Mouse (Mus musculus): ENCODE results near the gene Mast4. TPM values are rescaled to one million over a fixed set of nuclear protein-coding genes. Genes with fewer than 3 reads are reported as not detected.

The Mast4 gene
- polyA plus RNA-seq, 1 experiment from 2014 or later: 10.1 TPM

DNA sequence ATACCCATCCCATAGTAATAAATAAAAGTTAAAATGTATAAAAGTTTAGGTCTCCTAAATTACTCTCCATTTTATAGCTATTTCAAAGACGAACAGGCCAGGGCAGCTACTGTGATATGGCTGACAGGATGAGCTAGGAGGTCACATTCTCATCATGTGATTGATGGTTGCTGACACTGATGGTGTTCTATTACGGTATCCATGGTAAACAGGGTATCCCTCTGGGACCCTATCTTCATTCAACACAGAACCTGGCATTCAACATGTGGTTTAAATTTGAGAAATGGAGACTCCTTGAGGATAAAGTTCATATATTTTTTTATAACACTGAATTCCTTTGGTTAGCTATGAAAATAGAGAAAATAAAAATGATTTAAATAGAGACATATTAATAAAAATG is 471.3 kb downstream of the Mast4 start:
- Histone ChIP-seq H3K4me3 (ENCODE audit: low read depth, low read length) (no peak overlapping the region), H3K27ac (ENCODE audit: low read depth, low read length) (no peak overlapping the region), H3K9me3 (ENCODE audit: control insufficient read depth, low read length) (no peaks in the 10 kb centered on the region), H3K9ac (ENCODE audit: low read depth, low read length) (no peak overlapping the region), H3K4me2 (no peak overlapping the region), H3K36me3 (ENCODE audit: control insufficient read depth, insufficient read depth, low read length) (no peaks in the 10 kb centered on the region), H3K4me1 (replicated peaks; ENCODE audit: control insufficient read depth, insufficient read depth, low read length) (peaks cover 19% of the 10 kb centered on the region), H3K27me3 (replicated peaks; ENCODE audit: control insufficient read depth, insufficient read depth, low read length) (no peaks in the 10 kb centered on the region)
- DNase-seq (ENCODE audit: low spot score) (no peak), ATAC-seq (replicated peaks; ENCODE audit: low FRiP score) (no peak)
- 43% methylated on average over 2 of the region's 2 CpGs for WGBS

DNA sequence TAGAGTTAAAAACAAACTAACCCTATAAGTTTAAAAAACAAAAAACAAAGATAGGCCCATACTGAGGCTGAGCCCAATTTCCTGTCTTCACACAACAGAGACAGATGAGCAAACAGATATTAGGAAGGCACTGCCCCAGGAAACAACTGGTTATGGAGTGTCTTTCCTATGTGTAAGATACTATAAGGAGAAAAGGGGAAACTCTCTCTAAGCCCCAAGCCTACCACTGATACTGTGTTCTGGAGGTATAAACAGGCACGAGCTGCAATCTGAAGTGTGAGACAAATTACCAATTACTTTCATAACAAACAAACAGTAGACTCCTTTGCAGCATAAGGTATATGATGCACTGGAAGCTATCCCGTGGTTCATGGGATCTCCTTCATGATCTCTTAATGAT is 471.9 kb downstream of the Mast4 start:
- H3K4me2 ChIP-seq: no peak overlapping the region
- H3K36me3 ChIP-seq (ENCODE audit: control insufficient read depth, insufficient read depth, low read length): no peaks in the 10 kb centered on the region
- no peak overlapping the region for H3K9ac ChIP-seq (ENCODE audit: low read depth, low read length)
- WGBS: 35% methylated on average over 2 of the region's 2 CpGs
- H3K4me1 ChIP-seq (replicated peaks; ENCODE audit: control insufficient read depth, insufficient read depth, low read length): peaks cover 19% of the 10 kb centered on the region
- no peak overlapping the region; the same call in 1 of the 2 replicates for H3K27ac ChIP-seq (ENCODE audit: low read depth, low read length)
- ATAC-seq (replicated peaks; ENCODE audit: low FRiP score): peak; percentile 48; the same call in 1 of the 2 replicates
- no peaks in the 10 kb centered on the region for H3K27me3 ChIP-seq (replicated peaks; ENCODE audit: control insufficient read depth, insufficient read depth, low read length)
- H3K4me3 ChIP-seq (ENCODE audit: low read depth, low read length): no peak overlapping the region
- no peak for DNase-seq (ENCODE audit: low spot score)
- no peaks in the 10 kb centered on the region for H3K9me3 ChIP-seq (ENCODE audit: control insufficient read depth, low read length)

- no peaks in the 10 kb centered on the region for H3K27me3 ChIP-seq (replicated peaks; ENCODE audit: control insufficient read depth, insufficient read depth, low read length)
- H3K4me3 ChIP-seq (ENCODE audit: low read depth, low read length): no peak overlapping the region
- DNase-seq (ENCODE audit: low spot score) (no peak), ATAC-seq (replicated peaks; ENCODE audit: low FRiP score) (no peak)
- no peak overlapping the region for H3K27ac ChIP-seq (ENCODE audit: low read depth, low read length)
- no peak overlapping the region for H3K9ac ChIP-seq (ENCODE audit: low read depth, low read length)
- peaks cover 7% of the 10 kb centered on the region for H3K4me1 ChIP-seq (replicated peaks; ENCODE audit: control insufficient read depth, insufficient read depth, low read length)
- no peaks in the 10 kb centered on the region for H3K36me3 ChIP-seq (ENCODE audit: control insufficient read depth, insufficient read depth, low read length)
- no peaks in the 10 kb centered on the region for H3K9me3 ChIP-seq (ENCODE audit: control insufficient read depth, low read length)
- 89% methylated on average over 7 of the region's 7 CpGs for WGBS
- no peak overlapping the region for H3K4me2 ChIP-seq
These were observed 473.6 kb downstream of the Mast4 start for GRCm38 (mm10) chr13:102860733-102861132.

- WGBS: 70% methylated on average over 3 of the region's 3 CpGs
- Histone ChIP-seq H3K9me3 (ENCODE audit: control insufficient read depth, low read length) (no peaks in the 10 kb centered on the region), H3K36me3 (ENCODE audit: control insufficient read depth, insufficient read depth, low read length) (no peaks in the 10 kb centered on the region), H3K4me2 (no peak overlapping the region), H3K9ac (ENCODE audit: low read depth, low read length) (no peak overlapping the region), H3K4me3 (ENCODE audit: low read depth, low read length) (no peak overlapping the region), H3K4me1 (replicated peaks; ENCODE audit: control insufficient read depth, insufficient read depth, low read length) (peaks cover 4% of the 10 kb centered on the region; the same call in 1 of the 2 replicates), H3K27me3 (replicated peaks; ENCODE audit: control insufficient read depth, insufficient read depth, low read length) (no peaks in the 10 kb centered on the region), H3K27ac (ENCODE audit: low read depth, low read length) (no peak overlapping the region)
- DNase-seq (ENCODE audit: low spot score): no peak
- ATAC-seq (replicated peaks; ENCODE audit: low FRiP score): no peak
These were observed 474.2 kb downstream of the Mast4 start for GRCm38 (mm10) chr13:102860135-102860534.

DNA sequence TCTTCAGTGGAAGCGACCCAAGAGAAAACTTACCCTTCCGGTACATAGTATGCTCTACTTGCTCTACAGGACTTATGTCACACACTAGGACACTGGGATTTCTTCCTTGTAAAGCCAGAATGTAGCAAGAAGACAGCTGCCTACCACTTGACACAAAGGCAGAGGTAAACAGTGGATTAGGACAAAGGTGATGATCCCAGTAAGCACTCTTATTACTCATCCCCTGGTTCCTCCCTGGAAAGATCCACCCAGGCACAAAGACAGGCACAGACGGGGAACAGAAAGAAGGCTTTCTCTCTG is 476.8 kb downstream of the Mast4 start:
- 87% methylated on average over 3 of the region's 3 CpGs for WGBS
- DNase-seq (ENCODE audit: low spot score) (no peak), ATAC-seq (replicated peaks; ENCODE audit: low FRiP score) (no peak)
- Histone ChIP-seq H3K4me2 (no peak overlapping the region), H3K4me1 (replicated peaks; ENCODE audit: control insufficient read depth, insufficient read depth, low read length) (peaks cover 4% of the 10 kb centered on the region), H3K9ac (ENCODE audit: low read depth, low read length) (no peak overlapping the region), H3K27me3 (replicated peaks; ENCODE audit: control insufficient read depth, insufficient read depth, low read length) (no peaks in the 10 kb centered on the region), H3K36me3 (ENCODE audit: control insufficient read depth, insufficient read depth, low read length) (no peaks in the 10 kb centered on the region), H3K4me3 (ENCODE audit: low read depth, low read length) (no peak overlapping the region), H3K27ac (ENCODE audit: low read depth, low read length) (no peak overlapping the region), H3K9me3 (ENCODE audit: control insufficient read depth, low read length) (no peaks in the 10 kb centered on the region)

- 79% methylated on average over 5 of the region's 5 CpGs for WGBS
- ATAC-seq (replicated peaks; ENCODE audit: low FRiP score) (no peak), DNase-seq (ENCODE audit: low spot score) (no peak)
- Histone ChIP-seq H3K36me3 (ENCODE audit: control insufficient read depth, insufficient read depth, low read length) (no peaks in the 10 kb centered on the region), H3K4me2 (no peak overlapping the region), H3K4me1 (replicated peaks; ENCODE audit: control insufficient read depth, insufficient read depth, low read length) (peaks cover 4% of the 10 kb centered on the region), H3K9ac (ENCODE audit: low read depth, low read length) (no peak overlapping the region), H3K9me3 (ENCODE audit: control insufficient read depth, low read length) (no peaks in the 10 kb centered on the region), H3K27me3 (replicated peaks; ENCODE audit: control insufficient read depth, insufficient read depth, low read length) (no peaks in the 10 kb centered on the region), H3K27ac (ENCODE audit: low read depth, low read length) (no peak overlapping the region), H3K4me3 (ENCODE audit: low read depth, low read length) (no peak overlapping the region)
These were observed 477.3 kb downstream of the Mast4 start for GRCm38 (mm10) chr13:102856821-102857538.

DNA sequence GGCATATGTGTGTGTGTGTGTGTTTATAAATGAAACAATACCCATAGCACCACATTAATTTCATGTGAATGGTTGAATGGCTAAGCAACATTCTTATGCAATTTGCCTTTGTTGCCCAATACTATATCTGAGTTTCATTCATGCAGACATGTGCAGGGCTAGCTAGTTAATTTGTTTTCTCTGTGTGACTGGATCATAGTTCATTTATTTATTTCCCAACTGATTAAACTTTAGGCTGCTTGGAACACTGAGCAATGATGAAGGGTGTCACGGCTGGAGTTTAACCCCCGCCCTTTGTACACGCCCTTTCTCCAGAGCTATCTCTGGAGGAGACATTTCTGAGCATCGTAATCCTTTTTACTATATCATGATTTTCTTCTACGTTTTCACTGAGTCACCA is 481.4 kb downstream of the Mast4 start:
- DNase-seq (ENCODE audit: low spot score): no peak

DNA sequence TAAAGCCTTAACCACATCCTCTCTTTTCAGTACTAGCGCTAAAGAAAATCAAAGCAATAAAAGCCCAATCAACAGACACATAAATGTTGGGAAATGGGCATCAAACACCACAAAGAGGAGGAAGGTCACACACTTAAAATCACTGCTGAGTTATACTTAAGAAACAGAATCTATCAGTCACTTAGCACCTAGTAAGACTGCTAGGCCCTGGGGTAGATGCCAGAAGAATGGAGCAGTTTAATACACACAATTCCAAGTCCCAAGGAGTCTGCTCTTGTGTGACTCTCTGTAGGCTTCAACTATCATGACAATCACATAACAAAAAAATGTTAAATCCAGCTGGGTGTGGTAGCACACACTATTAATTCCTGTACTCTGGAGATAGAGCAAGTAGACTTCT is 483.0 kb downstream of the Mast4 start:
- no peaks in the 10 kb centered on the region for H3K36me3 ChIP-seq (ENCODE audit: control insufficient read depth, insufficient read depth, low read length)
- 93% methylated on average over 1 of the region's 1 CpGs for WGBS
- ATAC-seq (replicated peaks; ENCODE audit: low FRiP score) (no peak), DNase-seq (ENCODE audit: low spot score) (no peak)
- no peaks in the 10 kb centered on the region for H3K9me3 ChIP-seq (ENCODE audit: control insufficient read depth, low read length)
- no peaks in the 10 kb centered on the region for H3K27me3 ChIP-seq (replicated peaks; ENCODE audit: control insufficient read depth, insufficient read depth, low read length)
- no peak overlapping the region for H3K27ac ChIP-seq (ENCODE audit: low read depth, low read length)
- no peak overlapping the region for H3K4me3 ChIP-seq (ENCODE audit: low read depth, low read length)
- H3K4me2 ChIP-seq: no peak overlapping the region
- H3K4me1 ChIP-seq (replicated peaks; ENCODE audit: control insufficient read depth, insufficient read depth, low read length): no peaks in the 10 kb centered on the region; the same call in 1 of the 2 replicates
- H3K9ac ChIP-seq (ENCODE audit: low read depth, low read length): no peak overlapping the region

More for the DNA sequence above, 481.4 kb downstream of the Mast4 start:
- no peaks in the 10 kb centered on the region for H3K36me3 ChIP-seq (ENCODE audit: control insufficient read depth, insufficient read depth, low read length)
- no peak overlapping the region for H3K9ac ChIP-seq (ENCODE audit: low read depth, low read length)
- no peak overlapping the region for H3K27ac ChIP-seq (ENCODE audit: low read depth, low read length)
- H3K4me3 ChIP-seq (ENCODE audit: low read depth, low read length): no peak overlapping the region
- no peaks in the 10 kb centered on the region for H3K9me3 ChIP-seq (ENCODE audit: control insufficient read depth, low read length)
- no peak overlapping the region for H3K4me2 ChIP-seq
- no peaks in the 10 kb centered on the region; the same call in 1 of the 2 replicates for H3K4me1 ChIP-seq (replicated peaks; ENCODE audit: control insufficient read depth, insufficient read depth, low read length)
- no peaks in the 10 kb centered on the region for H3K27me3 ChIP-seq (replicated peaks; ENCODE audit: control insufficient read depth, insufficient read depth, low read length)
- no peak for ATAC-seq (replicated peaks; ENCODE audit: low FRiP score)
- WGBS: 78% methylated on average over 5 of the region's 5 CpGs

DNA sequence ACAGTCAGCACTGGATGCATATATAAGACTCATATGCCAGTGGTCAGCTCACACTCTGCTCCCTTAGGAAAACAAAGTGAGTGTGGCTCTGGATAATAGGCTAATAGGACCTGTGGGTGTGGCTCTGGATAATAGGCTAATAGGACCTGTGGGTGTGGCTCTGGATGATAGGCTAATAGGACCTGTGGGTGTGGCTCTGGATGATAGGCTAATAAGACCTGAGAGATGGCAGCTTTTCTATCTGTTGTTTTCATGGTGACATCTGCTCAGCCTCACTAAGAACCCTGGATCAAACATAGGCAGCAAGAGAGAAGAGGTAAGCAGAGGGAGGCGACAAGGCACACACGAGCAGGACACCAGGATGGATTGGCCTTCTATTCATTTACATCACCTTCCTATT is 483.7 kb downstream of the Mast4 start:
- Histone ChIP-seq H3K9me3 (ENCODE audit: control insufficient read depth, low read length) (no peaks in the 10 kb centered on the region), H3K4me2 (no peak overlapping the region), H3K27me3 (replicated peaks; ENCODE audit: control insufficient read depth, insufficient read depth, low read length) (no peaks in the 10 kb centered on the region), H3K4me1 (replicated peaks; ENCODE audit: control insufficient read depth, insufficient read depth, low read length) (no peaks in the 10 kb centered on the region; the same call in none of the 2 replicates), H3K4me3 (ENCODE audit: low read depth, low read length) (no peak overlapping the region), H3K27ac (ENCODE audit: low read depth, low read length) (no peak overlapping the region), H3K9ac (ENCODE audit: low read depth, low read length) (no peak overlapping the region), H3K36me3 (ENCODE audit: control insufficient read depth, insufficient read depth, low read length) (no peaks in the 10 kb centered on the region)
- no peak; the same call in 1 of the 2 replicates for ATAC-seq (replicated peaks; ENCODE audit: low FRiP score)
- DNase-seq (ENCODE audit: low spot score): no peak
- 87% methylated on average over 2 of the region's 2 CpGs for WGBS

Measured in liver, embryonic 11.5 days (tissue).